Mouse (Mus musculus) stomach, embryonic 16.5 days (tissue): ENCODE data around the gene Rft1. TPM values are rescaled to one million over a fixed set of nuclear protein-coding genes. Genes with fewer than 3 reads are reported as not detected.
A peak's percentile ranks its signal among the peaks of the same experiment; 100 is the strongest.

Experiments
- ATAC-seq: fragments of 200-750 bp; cut with Nextera tagmentation; 2 replicates; pipeline ENCODE4 v1.8.0; 2017; ENCODE audit warnings: moderate number of reproducible peaks, moderate TSS enrichment; ENCODE audit not compliant: insufficient read depth, low FRiP score
- H3K27ac ChIP-seq: fragments of 300-500 bp; sonication (generic); 2 replicates; pipeline ENCODE4 v1.5.1; 2014; ENCODE audit warnings: low read length
- H3K27me3 ChIP-seq: fragments of 300-500 bp; sonication (generic); 2 replicates; pipeline ENCODE4 v1.6.1; 2014; ENCODE audit warnings: low read length, control low read depth, mixed read lengths; ENCODE audit not compliant: control insufficient read depth, insufficient read depth
- H3K36me3 ChIP-seq: fragments of 300-500 bp; sonication (generic); 2 replicates; pipeline ENCODE4 v1.6.1; 2014; ENCODE audit warnings: low read length; ENCODE audit not compliant: control insufficient read depth, insufficient read depth
- H3K4me1 ChIP-seq: fragments of 300-500 bp; sonication (generic); 2 replicates; pipeline ENCODE4 v1.6.1; 2014; ENCODE audit warnings: low read length, control low read depth, mixed read lengths; ENCODE audit not compliant: control insufficient read depth, insufficient read depth
- H3K4me2 ChIP-seq: fragments of 300-500 bp; sonication (generic); 2 replicates; pipeline ENCODE4 v1.6.1; 2014; ENCODE audit warnings: low read depth, low read length, mixed read lengths
- H3K4me3 ChIP-seq: fragments of 300-500 bp; sonication (generic); replicated peaks from 2 replicates; pipeline ENCODE4 v1.5.1; 2014; ENCODE audit warnings: mild to moderate bottlenecking, low read length
- H3K9ac ChIP-seq: fragments of 300-500 bp; sonication (generic); 2 replicates; pipeline ENCODE4 v1.6.1; 2014; ENCODE audit warnings: low read length
- H3K9me3 ChIP-seq: fragments of 300-500 bp; sonication (generic); replicated peaks from 2 replicates; pipeline ENCODE4 v1.6.1; 2016; ENCODE audit warnings: low read length, control low read depth; ENCODE audit not compliant: control insufficient read depth
- WGBS: fragments of 180-500 bp; shearing (Covaris S2); extraction: QIAGEN DNeasy Blood & Tissue Kit; methylation state at CpG from one replicate; pipeline ENCODE4 v1.1.7; 2014; 5-methylcytosine and 5-hydroxymethylcytosine counted together
- polyA plus RNA-seq: library from polyadenylated mRNA; unstranded; fragments of >200 nt; fragmentation: Nextera tagmentation; extraction: Ambion mirVana; gene quantifications from 2 replicates; pipeline ENCODE4 v1.2.1, GENCODE M21; 2015

The Rft1 gene
- polyA plus RNA-seq, 1 experiment from 2014 or later: 17.7 TPM

GRCm38 (mm10) chr14:30616751-30617150 lies 37.4 kb upstream of the Rft1 start:
- 0 out of 2 replicates have a peak, but pooled peaks cover 2% of the 10 kb centered on the region for H3K36me3 ChIP-seq
- no peak overlapping the region for H3K27ac ChIP-seq
- 57% methylated on average over 2 of the region's 2 CpGs for WGBS
- ATAC-seq: no peak
- H3K9me3 ChIP-seq: no peaks in the 10 kb centered on the region
- H3K9ac ChIP-seq: no peak overlapping the region
- H3K27me3 ChIP-seq: no peaks in the 10 kb centered on the region
- H3K4me1 ChIP-seq: peaks cover 7% of the 10 kb centered on the region; the same call in 1 of the 2 replicates
- H3K4me3 ChIP-seq: no peak overlapping the region
- H3K4me2 ChIP-seq: no peak overlapping the region

GRCm38 (mm10) chr14:30618746-30619275 lies 35.3 kb upstream of the Rft1 start:
- H3K27ac ChIP-seq: no peak overlapping the region
- 0 out of 2 replicates have a peak, but pooled peaks cover 2% of the 10 kb centered on the region for H3K36me3 ChIP-seq
- no peak overlapping the region for H3K4me3 ChIP-seq
- no peak for ATAC-seq
- no peak overlapping the region for H3K9ac ChIP-seq
- WGBS: 86% methylated on average over 2 of the region's 2 CpGs
- no peaks in the 10 kb centered on the region for H3K27me3 ChIP-seq
- no peak overlapping the region for H3K4me2 ChIP-seq
- H3K9me3 ChIP-seq: no peaks in the 10 kb centered on the region
- peaks cover 15% of the 10 kb centered on the region; the same call in 1 of the 2 replicates for H3K4me1 ChIP-seq

GRCm38 (mm10) chr14:30619982-30620578 lies 34.1 kb upstream of the Rft1 start:
- H3K9me3 ChIP-seq: no peaks in the 10 kb centered on the region
- no peak overlapping the region for H3K4me2 ChIP-seq
- no peak overlapping the region for H3K4me3 ChIP-seq
- H3K27ac ChIP-seq: no peak overlapping the region
- H3K4me1 ChIP-seq: peaks cover 25% of the 10 kb centered on the region; the same call in 1 of the 2 replicates
- 0 out of 2 replicates have a peak, but pooled peaks cover 2% of the 10 kb centered on the region for H3K36me3 ChIP-seq
- no peak for ATAC-seq
- no peaks in the 10 kb centered on the region for H3K27me3 ChIP-seq
- no peak overlapping the region for H3K9ac ChIP-seq
- 78% methylated on average over 7 of the region's 7 CpGs for WGBS

GRCm38 (mm10) chr14:30622130-30622529 lies 32.0 kb upstream of the Rft1 start:
- Histone ChIP-seq H3K4me3 (no peak overlapping the region), H3K4me2 (no peak overlapping the region), H3K27ac (no peak overlapping the region), H3K27me3 (no peaks in the 10 kb centered on the region), H3K36me3 (0 out of 2 replicates have a peak, but pooled peaks cover 2% of the 10 kb centered on the region), H3K9ac (peak overlapping the region; percentile 9; the same call in 1 of the 2 replicates), H3K4me1 (peaks cover 31% of the 10 kb centered on the region), H3K9me3 (no peaks in the 10 kb centered on the region)
- 76% methylated on average over 7 of the region's 7 CpGs for WGBS
- ATAC-seq: no peak

GRCm38 (mm10) chr14:30622556-30622955 lies 31.6 kb upstream of the Rft1 start:
- H3K4me3 ChIP-seq: no peak overlapping the region
- no peaks in the 10 kb centered on the region for H3K9me3 ChIP-seq
- H3K9ac ChIP-seq: peak overlapping the region; percentile 9; the same call in 1 of the 2 replicates
- H3K36me3 ChIP-seq: 0 out of 2 replicates have a peak, but pooled peaks cover 2% of the 10 kb centered on the region
- no peaks in the 10 kb centered on the region for H3K27me3 ChIP-seq
- H3K27ac ChIP-seq: no peak overlapping the region
- peaks cover 31% of the 10 kb centered on the region for H3K4me1 ChIP-seq
- WGBS: 89% methylated on average over 8 of the region's 8 CpGs
- H3K4me2 ChIP-seq: no peak overlapping the region
- ATAC-seq: no peak

GRCm38 (mm10) chr14:30624277-30624721 lies 29.9 kb upstream of the Rft1 start:
- Histone ChIP-seq H3K4me2 (peak overlapping the region; percentile 85), H3K9me3 (no peaks in the 10 kb centered on the region), H3K4me3 (peak overlapping the region; percentile 89), H3K27me3 (no peaks in the 10 kb centered on the region), H3K4me1 (peaks cover 28% of the 10 kb centered on the region), H3K36me3 (0 out of 2 replicates have a peak, but pooled peaks cover 2% of the 10 kb centered on the region), H3K27ac (peak overlapping the region; percentile 86; the same call in 1 of the 2 replicates), H3K9ac (peak overlapping the region; percentile 89; the same call in 1 of the 2 replicates)
- ATAC-seq: no peak
- 52% methylated on average over 8 of the region's 8 CpGs for WGBS

GRCm38 (mm10) chr14:30625131-30625807 lies 28.9 kb upstream of the Rft1 start:
- 1% methylated on average over 39 of the region's 39 CpGs for WGBS

GRCm38 (mm10) chr14:30625856-30626726 lies 28.1 kb upstream of the Rft1 start, which contains the start of gene Prkcd:
TSS of gene Prkcd (minus strand) at chr14:30626210.
- no peaks in the 10 kb centered on the region for H3K9me3 ChIP-seq
- peak within 1 kb of the TSS; percentile 85 for H3K4me2 ChIP-seq
- peak within 1 kb of the TSS; percentile 89 for H3K9ac ChIP-seq
- peak; percentile 86 for ATAC-seq
- H3K4me3 ChIP-seq: peak within 1 kb of the TSS; percentile 89
- H3K27me3 ChIP-seq: no peaks in the 10 kb centered on the region
- peak within 1 kb of the TSS; percentile 88 for H3K27ac ChIP-seq
- H3K36me3 ChIP-seq: no peaks in the 10 kb centered on the region
- under 1% methylated on average over 70 of the region's 71 CpGs for WGBS
- peaks cover 33% of the 10 kb centered on the region for H3K4me1 ChIP-seq

More at GRCm38 (mm10) chr14:30625131-30625807, 28.9 kb upstream of the Rft1 start:
- peaks cover 28% of the 10 kb centered on the region for H3K4me1 ChIP-seq
- H3K4me3 ChIP-seq: peak overlapping the region; percentile 89
- no peaks in the 10 kb centered on the region for H3K27me3 ChIP-seq
- H3K9me3 ChIP-seq: no peaks in the 10 kb centered on the region
- H3K27ac ChIP-seq: peak overlapping the region; percentile 86
- 0 out of 2 replicates have a peak, but pooled peaks cover 2% of the 10 kb centered on the region for H3K36me3 ChIP-seq
- H3K9ac ChIP-seq: peak overlapping the region; percentile 89
- peak; percentile 27; the same call in 1 of the 2 replicates for ATAC-seq
- H3K4me2 ChIP-seq: peak overlapping the region; percentile 85
